ENCODE assay signal across 33 mouse cellular contexts in the genomic region with DNA sequence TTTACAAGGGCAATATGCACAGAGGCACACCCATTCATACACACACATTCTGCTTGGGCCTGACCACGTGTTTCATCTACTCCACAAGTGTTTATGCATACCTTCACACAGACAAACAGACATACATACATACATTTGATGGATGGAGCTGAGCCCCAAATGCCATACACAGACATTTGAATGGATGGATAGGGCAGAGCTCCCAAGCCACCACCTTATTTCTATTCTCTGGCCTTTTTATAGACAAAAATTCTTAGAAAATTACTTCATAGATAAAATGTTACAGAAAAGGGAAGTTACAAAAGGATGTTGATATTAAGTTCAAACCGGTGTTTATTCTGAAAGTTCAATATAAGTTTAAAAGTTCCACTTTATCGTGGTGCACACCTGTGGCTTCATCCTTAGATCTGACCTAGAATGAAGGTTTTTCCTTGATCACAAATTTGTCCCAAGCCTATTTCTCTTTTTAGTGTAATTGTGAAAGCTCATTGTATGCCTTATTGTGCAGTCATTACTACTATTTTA.
"Had no signal": no experiment of that assay in that cellular context is flagged by ENCODE, and none has a peak within 500 bp of the region (broad histone marks: within the 10 kb centered on the region; RNA-seq: fewer than 3 reads in every experiment).

No protein-coding gene starts in this region.

- H3K4me2 ChIP-seq: limb, embryonic 12.5 days; limb, embryonic 13.5 days; limb, embryonic 15.5 days; liver, embryonic 11.5 days; liver, embryonic 12.5 days; liver, embryonic 13.5 days; liver, embryonic 15.5 days; lung, embryonic 14.5 days; lung, embryonic 15.5 days; midbrain, embryonic 11.5 days; midbrain, embryonic 12.5 days; midbrain, embryonic 13.5 days; midbrain, embryonic 15.5 days; neural tube, embryonic 12.5 days; neural tube, embryonic 13.5 days had no signal

- H3K27me3 ChIP-seq: limb, embryonic 12.5 days; limb, embryonic 13.5 days; limb, embryonic 15.5 days; liver, embryonic 12.5 days; liver, embryonic 13.5 days; liver, embryonic 15.5 days; lung, embryonic 15.5 days; megakaryocyte, embryonic 14.5 days; midbrain, embryonic 12.5 days; midbrain, embryonic 13.5 days; midbrain, embryonic 15.5 days; neural tube, embryonic 12.5 days; neural tube, embryonic 13.5 days had no signal

- DNase-seq: left cerebral cortex, postnatal 4 days; liver; liver, embryonic 13.5 days; liver, postnatal 0 days; lung, adult 18-20 months; lung, adult 2 months; lung, embryonic 14.5 days; lung, postnatal 10 days; lung, postnatal 14 days; lung, postnatal 36 days; lung, postnatal 4 days; midbrain, embryonic 14.5 days had no signal

- H3K27ac ChIP-seq: limb, embryonic 10.5 days; limb, embryonic 12.5 days; limb, embryonic 13.5 days; limb, embryonic 15.5 days; liver, embryonic 12.5 days; liver, embryonic 13.5 days; liver, embryonic 14.5 days; liver, embryonic 15.5 days; lung, embryonic 15.5 days; macrophage; midbrain, embryonic 10.5 days; midbrain, embryonic 12.5 days; midbrain, embryonic 13.5 days; midbrain, embryonic 15.5 days; neural tube, embryonic 12.5 days; neural tube, embryonic 13.5 days had no signal

- H3K4me3 ChIP-seq: limb, embryonic 10.5 days; limb, embryonic 12.5 days; limb, embryonic 13.5 days; limb, embryonic 15.5 days; liver, embryonic 12.5 days; liver, embryonic 13.5 days; liver, embryonic 15.5 days; lung, embryonic 15.5 days; megakaryocyte, embryonic 14.5 days; midbrain, embryonic 10.5 days; midbrain, embryonic 12.5 days; midbrain, embryonic 13.5 days; midbrain, embryonic 15.5 days; myocyte; neural tube, embryonic 12.5 days; neural tube, embryonic 13.5 days had no signal

- H3K36me3 ChIP-seq: limb, embryonic 10.5 days; limb, embryonic 12.5 days; limb, embryonic 13.5 days; limb, embryonic 15.5 days; liver, embryonic 12.5 days; liver, embryonic 13.5 days; liver, embryonic 15.5 days; lung, embryonic 15.5 days; midbrain, embryonic 10.5 days; midbrain, embryonic 12.5 days; midbrain, embryonic 13.5 days; midbrain, embryonic 15.5 days; neural tube, embryonic 12.5 days; neural tube, embryonic 13.5 days had no signal

- H3K9ac ChIP-seq: limb, embryonic 12.5 days; limb, embryonic 13.5 days; limb, embryonic 15.5 days; liver, embryonic 12.5 days; liver, embryonic 13.5 days; liver, embryonic 14.5 days; liver, embryonic 15.5 days; liver, postnatal 0 days; lung, embryonic 14.5 days; lung, embryonic 15.5 days; midbrain, embryonic 12.5 days; midbrain, embryonic 13.5 days; midbrain, embryonic 15.5 days; neural tube, embryonic 12.5 days; neural tube, embryonic 13.5 days had no signal

- ATAC-seq: liver, embryonic 12.5 days; liver, postnatal 0 days; lung, postnatal 0 days; midbrain, embryonic 13.5 days; midbrain, embryonic 15.5 days; midbrain, embryonic 16.5 days had no signal

- H3K9me3 ChIP-seq: limb, embryonic 10.5 days; limb, embryonic 12.5 days; limb, embryonic 13.5 days; limb, embryonic 15.5 days; liver, embryonic 12.5 days; liver, embryonic 13.5 days; liver, embryonic 15.5 days; lung, embryonic 15.5 days; midbrain, embryonic 10.5 days; midbrain, embryonic 12.5 days; midbrain, embryonic 13.5 days; midbrain, embryonic 15.5 days; neural tube, embryonic 12.5 days; neural tube, embryonic 13.5 days had no signal

- H3K4me1 ChIP-seq: limb, embryonic 10.5 days; limb, embryonic 12.5 days; limb, embryonic 13.5 days; limb, embryonic 15.5 days; liver, embryonic 12.5 days; liver, embryonic 13.5 days; liver, embryonic 15.5 days; lung, embryonic 15.5 days; megakaryocyte, embryonic 14.5 days; midbrain, embryonic 12.5 days; midbrain, embryonic 13.5 days; midbrain, embryonic 15.5 days; neural tube, embryonic 12.5 days; neural tube, embryonic 13.5 days had no signal
